Mouse (Mus musculus) yolk sac, embryonic 10.5 days (tissue): Measurements from ENCODE around the gene Phf21a.

Source experiments
- DNase-seq: peaks from one replicate; pipeline ENCODE4 v3.0.0-alpha.2; 2017; ENCODE audit warnings: low spot score

The Phf21a gene

GRCm38 (mm10) chr2:92408309-92409045 lies 315.6 kb downstream of the Phf21a start:
- DNase-seq: no peak

- no peak for DNase-seq
Measured at GRCm38 (mm10) chr2:92411705-92412104, 318.8 kb downstream of the Phf21a start.
